16 mouse cellular contexts compared by ENCODE assay signal in genomic region chr8:88237606-88238005, GRCm38 (mm10).
"Had no signal": no experiment of that assay in that cellular context is flagged by ENCODE, and none has a peak within 500 bp of the region (broad histone marks: within the 10 kb centered on the region; RNA-seq: fewer than 3 reads in every experiment).

No protein-coding gene starts in this region.

- H3K27ac ChIP-seq: layer of hippocampus, adult 2 months; limb, embryonic 13.5 days; liver, embryonic 12.5 days; midbrain, embryonic 13.5 days had no signal

- H3K9me3 ChIP-seq: limb, embryonic 13.5 days; liver, embryonic 12.5 days; midbrain, embryonic 13.5 days had no signal

- H3K4me3 ChIP-seq: layer of hippocampus, adult 2 months; limb, embryonic 13.5 days; liver, embryonic 12.5 days; midbrain, embryonic 13.5 days had no signal

- H3K36me3 ChIP-seq: limb, embryonic 13.5 days; midbrain, embryonic 13.5 days had no signal

- DNase-seq: kidney, adult 9 months; kidney, postnatal 10 days; kidney, postnatal 4 days; left cerebral cortex, postnatal 4 days; lung, embryonic 14.5 days; lung, postnatal 10 days; lung, postnatal 4 days; right cerebral cortex, adult 18-20 months; right cerebral cortex, postnatal 25 days; spleen, adult 18-20 months; thymus, adult 2 months; thymus, postnatal 25 days had no signal

- H3K27me3 ChIP-seq: limb, embryonic 13.5 days; liver, embryonic 12.5 days; midbrain, embryonic 13.5 days had no signal
